Mouse (Mus musculus) fat pad, adult 2 months (tissue): ENCODE data around the gene Zfp462.

Source experiments
- DNase-seq: peaks from one replicate; pipeline ENCODE4 v3.0.0-alpha.2; 2011; ENCODE audit warnings: low read depth, low spot score; ENCODE audit errors: extremely low read depth

Gene Zfp462

DNA sequence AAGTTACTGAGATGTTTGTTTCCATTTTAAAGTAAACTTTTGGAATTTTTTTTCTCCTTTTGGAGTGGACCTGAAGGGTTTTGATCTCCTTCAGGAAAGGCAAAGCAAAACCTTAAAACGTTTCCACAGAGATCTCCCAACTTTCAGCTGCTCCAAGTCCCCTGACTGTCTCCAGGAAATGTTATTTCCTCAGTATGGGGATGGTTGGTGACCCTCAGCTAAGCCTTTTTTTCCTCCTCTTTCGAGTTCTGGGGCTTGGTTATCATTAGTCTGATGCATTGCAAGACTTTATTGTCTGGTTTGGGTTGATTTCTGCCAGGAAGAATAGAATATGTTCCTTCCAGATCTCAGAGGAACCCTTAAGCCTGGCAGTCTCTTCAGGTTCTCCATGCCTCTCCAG is 5.3 kb downstream of the Zfp462 start:
- DNase-seq = no peak

DNA sequence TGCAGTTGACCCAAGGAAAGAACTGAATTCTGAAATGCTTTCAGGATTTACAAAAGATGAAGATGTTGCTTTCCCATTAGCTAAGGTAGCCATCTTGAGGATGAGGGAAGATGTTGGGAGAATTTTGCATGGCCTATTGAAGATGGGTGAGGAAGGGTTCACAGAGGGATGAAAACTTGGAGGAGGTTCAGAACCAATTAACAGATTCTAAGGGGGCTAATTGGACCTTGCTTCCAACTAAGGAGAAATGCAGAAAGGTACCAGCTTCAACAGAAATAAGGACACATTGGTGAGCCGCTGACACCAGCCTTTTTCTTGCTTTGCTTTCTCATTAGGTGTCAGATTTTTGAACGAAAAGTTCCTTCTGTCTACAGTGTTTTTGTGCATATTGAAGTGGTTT is 6.0 kb downstream of the Zfp462 start:
- no peak for DNase-seq

DNA sequence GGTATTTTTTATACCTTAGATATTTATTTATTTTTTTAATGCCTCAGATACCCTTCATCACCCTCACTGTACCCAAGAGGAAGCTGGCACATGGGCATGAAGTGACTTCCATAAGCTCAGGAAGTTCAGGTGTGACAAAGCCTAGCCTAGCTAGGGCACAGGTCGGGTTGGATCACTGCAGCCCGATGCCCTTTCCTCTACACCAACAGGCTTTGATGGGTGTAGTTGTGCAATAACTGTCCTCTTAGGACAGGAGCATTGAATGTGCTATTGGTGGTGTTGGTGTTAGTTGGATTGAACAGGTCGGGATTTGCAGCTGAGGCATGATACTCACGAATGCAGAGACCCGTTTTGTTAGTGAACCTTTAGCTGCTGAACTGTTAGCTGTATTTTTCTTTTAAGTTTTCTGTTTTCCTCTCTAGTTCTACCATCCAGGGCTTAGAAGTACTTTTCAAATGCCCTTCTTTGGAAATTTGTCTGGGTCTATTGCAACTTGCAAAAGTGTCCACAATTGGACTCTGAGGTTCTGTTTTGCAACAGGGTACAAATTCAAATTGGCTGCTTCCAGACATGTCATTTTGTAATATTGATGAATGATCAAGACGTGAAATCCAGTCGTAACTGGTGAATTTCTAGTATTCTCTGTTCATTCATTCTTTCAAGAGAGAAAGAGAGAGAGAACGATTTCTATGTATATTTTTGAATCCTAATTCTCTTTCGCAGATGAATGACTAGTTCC is 9.0 kb downstream of the Zfp462 start:
- no peak for DNase-seq

- no peak for DNase-seq
Measured at GRCm38 (mm10) chr4:54954455-54954854, 9.6 kb downstream of the Zfp462 start.

DNA sequence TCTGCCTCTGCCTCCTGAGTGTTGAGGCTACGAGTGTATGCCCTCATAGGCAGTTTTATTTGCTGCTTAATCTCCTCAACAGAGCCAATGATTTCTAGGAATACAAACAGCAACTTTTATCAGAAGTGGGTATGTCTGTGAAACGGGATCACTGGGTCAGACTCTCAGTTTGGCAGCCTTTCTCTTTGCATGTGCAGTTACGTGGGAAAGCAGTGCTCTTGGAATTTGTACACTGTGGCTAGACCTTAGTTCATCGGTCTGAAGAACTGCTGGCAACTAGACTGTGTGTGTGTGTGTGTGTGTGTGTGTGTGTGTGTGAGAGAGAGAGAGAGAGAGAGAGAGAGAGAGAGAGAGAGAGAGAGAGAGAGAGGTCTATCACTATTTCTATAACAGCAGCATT is 15.9 kb downstream of the Zfp462 start:
- no peak for DNase-seq

GRCm38 (mm10) chr4:54962141-54962540 is 17.3 kb downstream of the Zfp462 start:
- no peak for DNase-seq

GRCm38 (mm10) chr4:54963551-54963950 is 18.7 kb downstream of the Zfp462 start:
- no peak for DNase-seq

- DNase-seq = no peak
Measured at GRCm38 (mm10) chr4:54965169-54965695, 20.4 kb downstream of the Zfp462 start.

- no peak for DNase-seq
Measured at GRCm38 (mm10) chr4:54966161-54966806, 21.4 kb downstream of the Zfp462 start.

DNA sequence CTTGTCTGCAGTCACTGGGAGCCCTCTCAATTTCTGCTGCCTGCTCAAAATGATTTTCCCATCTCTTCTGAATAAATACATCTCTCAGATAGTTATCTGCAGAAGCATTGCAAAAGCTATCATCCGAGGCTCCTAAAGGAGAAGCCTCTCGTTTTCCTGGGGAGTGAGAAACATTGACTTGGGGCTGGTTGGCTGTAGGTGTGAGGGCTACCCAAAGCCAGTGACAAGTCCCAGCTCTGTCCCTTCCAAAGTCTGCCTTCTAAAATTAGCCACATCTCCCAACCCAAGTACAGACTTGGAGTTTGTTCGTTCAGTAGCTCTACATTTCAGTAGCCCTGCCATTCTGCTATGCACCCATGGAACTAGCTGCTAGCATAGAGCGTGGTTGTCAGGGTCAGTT is 22.3 kb downstream of the Zfp462 start:
- no peak for DNase-seq

DNA sequence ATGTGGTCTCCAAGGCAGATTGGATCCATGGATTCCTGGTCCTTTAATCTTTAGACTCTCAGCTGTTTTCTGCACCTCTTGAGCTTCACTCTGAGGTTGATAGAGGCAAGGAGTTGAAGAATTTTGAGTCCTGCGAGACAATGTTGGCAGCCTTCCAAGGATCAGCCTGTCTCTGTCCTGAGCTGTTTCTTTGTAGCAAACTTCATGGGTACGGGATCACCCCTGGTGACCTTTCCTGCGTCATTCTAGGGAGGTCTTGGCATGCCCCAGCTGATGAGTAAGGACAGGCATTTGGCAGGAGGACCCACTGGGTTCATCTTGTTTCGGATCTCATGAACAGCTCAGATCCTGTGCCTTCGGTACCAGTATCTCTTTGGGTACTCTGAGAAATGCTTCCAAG is 22.9 kb downstream of the Zfp462 start:
- no peak for DNase-seq

DNA sequence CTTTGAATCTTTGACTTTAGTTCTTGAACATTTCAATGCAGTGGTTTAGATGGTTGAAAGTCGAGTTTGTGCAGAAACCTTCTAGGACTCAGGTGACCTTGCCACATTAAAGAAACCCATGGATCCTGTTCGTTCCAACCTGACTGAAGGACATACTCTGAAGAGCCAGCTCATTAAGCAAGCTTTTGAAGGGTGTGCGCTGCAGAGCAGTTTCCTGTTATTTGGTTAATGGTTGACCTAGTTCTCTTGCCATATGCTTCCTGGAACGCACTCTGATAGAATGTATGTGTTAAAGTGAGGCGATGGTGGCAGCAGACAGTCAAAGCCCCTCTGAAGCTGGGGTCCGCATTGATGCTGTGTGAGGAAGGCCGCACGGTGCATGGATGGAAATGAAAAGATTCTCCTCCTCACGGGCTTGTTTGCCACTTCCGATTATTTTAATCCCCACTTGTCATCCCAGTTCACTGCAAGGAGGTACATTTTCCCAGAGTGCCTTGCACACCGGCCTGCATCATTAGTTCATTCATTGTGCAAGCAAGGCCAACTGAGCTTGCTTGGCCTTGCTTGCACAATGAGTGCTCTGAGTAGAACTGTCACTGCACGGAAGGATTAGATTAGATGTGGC is 24.9 kb downstream of the Zfp462 start:
- no peak for DNase-seq

- no peak for DNase-seq
Measured at GRCm38 (mm10) chr4:54971386-54971785, 26.5 kb downstream of the Zfp462 start.

DNA sequence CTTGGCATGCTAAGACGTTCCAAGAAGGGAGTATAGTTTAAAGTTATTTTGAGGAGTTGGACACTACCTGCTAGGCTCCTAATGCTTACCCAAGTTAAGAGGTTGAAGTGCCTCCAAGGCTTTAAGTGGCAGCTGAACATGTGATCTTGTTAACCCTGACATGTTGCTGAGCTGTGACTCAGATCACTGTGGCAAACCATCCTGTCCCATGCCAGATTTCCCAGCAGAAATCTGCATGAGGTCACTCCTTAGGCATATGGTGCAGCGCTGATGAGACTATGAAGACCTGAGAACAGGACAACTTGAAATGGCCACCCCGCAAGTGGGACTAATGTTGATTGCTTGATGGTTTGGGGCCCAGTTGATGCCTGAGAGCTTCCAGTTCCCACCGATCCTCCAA is 27.2 kb downstream of the Zfp462 start:
- DNase-seq = no peak

- peak; percentile 98 for DNase-seq
Measured at GRCm38 (mm10) chr4:54972827-54973560, 28.1 kb downstream of the Zfp462 start.

- no peak for DNase-seq
Measured at GRCm38 (mm10) chr4:54979771-54980472, 35.1 kb downstream of the Zfp462 start.

DNA sequence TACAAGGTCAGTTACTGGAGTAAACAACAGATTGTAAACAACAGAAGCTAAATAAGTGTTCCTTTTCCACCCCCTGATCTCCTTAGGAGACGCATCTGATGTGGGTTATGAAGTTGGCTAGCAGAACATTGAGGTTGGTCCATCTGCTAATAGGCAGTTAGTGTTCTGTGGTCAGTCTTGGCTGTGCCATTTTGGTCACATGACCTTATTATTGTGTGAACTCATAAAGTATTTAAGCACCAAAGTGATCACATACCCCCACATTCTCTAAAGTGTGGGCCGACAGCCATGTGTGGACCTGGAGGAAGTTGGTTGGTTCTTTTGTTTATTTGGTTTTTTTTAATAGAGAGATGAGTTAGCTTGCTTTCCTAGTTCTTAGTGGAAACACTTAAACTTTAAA is 39.7 kb downstream of the Zfp462 start:
- DNase-seq = no peak

DNA sequence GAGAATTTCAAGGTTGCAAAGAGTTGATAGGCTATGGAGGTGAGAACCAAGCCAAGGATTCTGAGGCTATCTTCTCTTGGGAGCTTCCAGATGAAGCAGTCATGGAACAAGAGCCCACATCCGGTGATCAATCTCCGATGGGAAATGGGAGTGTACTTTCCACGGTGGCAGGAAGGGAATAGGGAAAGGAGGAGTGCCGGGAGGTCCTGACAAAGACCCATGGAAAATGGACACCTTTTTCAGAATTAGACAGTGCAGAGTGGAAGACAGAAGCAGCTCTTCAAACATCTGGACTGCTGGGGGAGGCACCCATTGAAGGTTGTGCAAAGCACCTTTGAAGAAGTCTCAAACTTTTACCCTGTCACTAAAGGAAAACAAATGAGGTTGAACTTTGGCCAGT is 41.8 kb downstream of the Zfp462 start:
- no peak for DNase-seq

DNA sequence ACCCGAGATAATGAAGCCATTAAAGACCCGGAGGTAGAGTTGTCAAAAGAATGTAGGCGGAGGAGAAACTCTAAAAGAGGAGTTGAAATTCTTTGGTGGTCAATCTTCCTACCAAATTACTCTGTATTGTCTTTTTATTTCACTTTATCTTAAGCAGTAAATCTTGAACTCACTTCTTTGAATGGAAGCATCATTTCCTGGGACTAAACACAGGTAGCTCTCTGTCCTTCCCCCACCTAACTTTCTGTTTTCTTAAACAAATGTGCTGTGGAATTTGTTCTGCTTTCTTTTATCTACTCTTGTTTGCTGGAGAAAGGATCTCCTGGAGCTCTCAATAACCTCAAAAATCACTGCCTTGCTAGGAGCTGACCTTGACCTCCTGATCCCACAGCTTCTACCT is 42.4 kb downstream of the Zfp462 start:
- DNase-seq = no peak

DNA sequence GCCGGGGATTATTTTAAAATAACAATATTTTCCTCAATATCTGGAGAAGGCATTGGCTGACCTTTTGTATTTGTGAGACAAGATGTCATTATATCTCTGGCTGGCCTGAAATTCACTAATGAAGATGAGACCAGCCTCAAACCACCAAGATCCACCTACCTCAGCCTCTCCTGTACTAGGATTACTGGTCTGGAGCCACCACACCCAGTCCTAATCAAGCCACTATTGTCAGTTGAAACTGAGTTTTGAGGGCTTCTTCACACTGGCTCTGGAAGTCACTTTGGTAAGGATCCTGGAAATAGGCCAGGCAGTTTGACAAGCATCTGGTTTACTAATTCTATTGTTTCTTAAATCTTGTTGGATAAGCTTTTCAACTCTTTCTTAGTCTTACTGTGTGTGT is 43.1 kb downstream of the Zfp462 start:
- DNase-seq = no peak

DNA sequence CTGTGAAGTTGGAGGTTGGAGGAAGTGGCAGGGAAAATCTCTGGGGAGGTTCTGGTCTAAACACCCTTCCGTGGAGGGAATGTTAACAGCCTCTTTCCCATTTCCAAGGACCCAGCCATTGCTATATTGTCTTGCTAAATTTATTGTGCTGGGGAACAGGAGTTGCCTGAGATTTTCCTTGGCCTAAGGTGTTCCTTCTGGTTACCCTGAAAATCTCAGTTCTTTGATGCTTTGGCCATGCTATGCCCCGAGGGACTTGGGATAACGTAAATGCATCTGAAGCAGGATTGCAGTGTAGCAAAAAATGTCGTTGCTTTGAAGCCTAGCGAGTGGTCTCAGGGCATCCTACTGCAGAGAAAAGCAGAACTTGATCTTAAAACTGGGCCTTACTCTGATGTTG is 47.1 kb downstream of the Zfp462 start:
- DNase-seq = no peak
